Mouse (Mus musculus) hematopoietic stem cell, adult 5-6 weeks (primary cell): ENCODE results near the gene Btbd10. TPM values are rescaled to one million over a fixed set of nuclear protein-coding genes. Genes with fewer than 3 reads are reported as not detected.

ENCODE experiments used
- ATAC-seq, 2 experiments: fragments of 125-278 bp in 1 of 2; replicated peaks in 1 of 2; 2 replicates each; pipeline ENCODE4 v1.8.0; 2016 to 2017; ENCODE audit warnings: inconsistent platforms in 2 of 2, mild to moderate bottlenecking in 2 of 2, moderate number of reproducible peaks in 2 of 2, low read depth in 1 of 2, moderate TSS enrichment in 1 of 2; ENCODE audit not compliant: low FRiP score in 2 of 2, poor library complexity in 2 of 2, severe bottlenecking in 2 of 2, insufficient read depth in 1 of 2, low TSS enrichment in 1 of 2
- total RNA-seq: library from RNA; stranded (forward); fragments of 172-1452, 232-1000 nt; gene quantifications from 2 replicates; pipeline ENCODE4 v1.2.3, GENCODE M21; 2017

Gene Btbd10
- total RNA-seq, 1 experiment from 2014 or later: 31.7 TPM

GRCm38 (mm10) chr7:113311784-113312183 is 57.4 kb downstream of the Btbd10 start:
- peak; percentile 62; a peak in 2 of 4 replicates for ATAC-seq

DNA sequence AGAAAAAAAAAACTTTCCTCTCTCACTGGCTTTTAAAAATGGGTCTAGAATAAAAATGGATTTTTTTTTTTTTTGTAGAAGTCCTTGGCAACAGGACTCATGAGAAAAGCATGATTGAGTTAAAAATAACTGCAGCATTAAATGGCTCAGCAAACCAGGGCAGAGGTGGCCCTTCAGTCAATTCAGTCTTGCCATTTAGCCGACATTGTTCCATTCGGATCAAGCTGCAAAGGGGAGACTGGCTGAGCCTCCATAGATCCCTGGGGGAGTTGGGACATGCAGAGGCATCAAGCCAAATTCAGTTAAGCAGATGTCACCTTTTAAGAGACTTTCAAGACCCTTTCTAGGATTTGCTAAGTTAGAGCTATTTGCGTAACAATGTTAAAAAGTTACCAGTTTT is 59.1 kb downstream of the Btbd10 start:
- ATAC-seq: no peak

DNA sequence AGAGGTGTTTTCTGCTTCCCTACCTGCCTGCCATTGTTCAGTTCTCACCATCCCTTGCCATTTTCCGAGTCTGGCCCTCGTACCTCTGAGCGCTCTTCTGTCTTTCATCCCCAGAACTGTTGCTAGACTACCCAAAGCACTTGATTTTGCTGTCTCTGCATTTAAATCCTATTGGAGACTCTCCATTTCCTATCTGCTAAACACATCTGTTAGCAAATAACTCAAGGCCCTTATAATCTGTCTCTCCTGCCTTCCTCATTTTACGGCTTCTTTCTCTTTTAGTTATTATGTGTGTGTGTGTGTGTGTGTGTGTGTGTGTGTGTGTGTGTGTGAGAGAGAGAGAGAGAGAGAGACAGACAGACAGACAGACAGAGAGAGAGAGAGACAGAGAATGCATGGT is 71.4 kb downstream of the Btbd10 start:
- no peak for ATAC-seq

GRCm38 (mm10) chr7:113295077-113295890 is 73.9 kb downstream of the Btbd10 start:
- peak; percentile 73 to 78 for ATAC-seq

DNA sequence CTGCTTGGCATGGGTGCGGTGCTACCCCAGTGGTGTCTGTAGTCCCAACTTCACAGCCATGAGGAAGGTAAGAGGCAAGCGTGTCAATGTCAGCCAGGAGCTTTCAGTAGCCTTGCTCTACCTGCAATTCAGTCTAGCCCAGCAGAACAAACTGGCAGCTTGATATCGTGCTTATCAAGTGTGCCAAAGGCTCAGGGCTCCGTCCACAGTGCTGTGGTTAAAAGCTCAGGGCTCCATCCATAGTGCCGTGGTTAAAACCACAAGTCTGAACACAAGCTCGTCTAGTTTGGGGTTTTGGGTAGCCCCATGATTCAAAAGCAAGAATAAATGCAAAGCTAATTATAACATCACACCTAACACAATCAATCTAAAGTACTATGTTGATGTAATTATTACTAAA is 74.6 kb downstream of the Btbd10 start:
- ATAC-seq: peak; percentile 55 to 65

- ATAC-seq: no peak
Observed at GRCm38 (mm10) chr7:113292193-113292592, 77.0 kb downstream of the Btbd10 start.

- no peak for ATAC-seq
Observed at GRCm38 (mm10) chr7:113291741-113292140, 77.5 kb downstream of the Btbd10 start.

DNA sequence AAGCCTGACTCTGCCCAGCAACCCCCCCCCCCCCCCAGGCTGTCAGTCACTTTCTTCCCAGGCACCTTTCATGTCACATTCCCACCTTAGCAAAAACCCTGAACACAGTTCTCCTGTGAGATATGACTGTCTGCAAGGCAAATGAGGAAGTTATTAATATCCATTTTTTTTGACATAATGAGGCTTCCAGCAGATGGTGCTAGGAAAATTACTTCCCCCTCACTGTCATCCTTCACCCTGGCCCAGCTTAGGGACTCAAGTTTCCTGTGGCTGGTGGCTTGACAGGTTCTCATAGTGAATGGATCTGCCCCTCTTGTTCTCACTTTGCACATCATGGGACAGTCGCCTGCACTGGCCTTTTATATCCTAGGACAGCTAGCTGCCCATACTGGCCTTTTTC is 80.0 kb downstream of the Btbd10 start:
- peak in 1 of 2 experiments; percentile 63; a peak in 3 of 4 replicates for ATAC-seq

DNA sequence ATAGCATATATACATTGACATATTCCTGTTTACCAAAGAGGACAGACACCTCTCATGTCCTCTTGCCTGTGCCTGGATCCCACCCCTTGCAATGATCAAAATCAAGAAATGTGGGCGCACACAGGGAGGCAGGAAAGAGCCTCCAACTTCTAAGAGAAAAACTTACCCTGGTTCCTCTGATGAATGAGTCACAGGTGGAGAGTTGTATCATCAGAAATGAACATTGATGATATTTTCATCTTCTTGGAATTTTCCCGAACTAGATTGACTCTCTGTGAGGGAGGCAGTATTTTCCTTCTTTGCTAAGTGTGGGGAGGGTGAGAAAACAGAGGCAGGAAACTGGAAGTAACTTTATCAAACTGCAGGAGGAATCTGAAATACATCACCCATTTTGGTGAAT is 83.8 kb downstream of the Btbd10 start:
- ATAC-seq: no peak

GRCm38 (mm10) chr7:113279246-113279645 is 89.9 kb downstream of the Btbd10 start:
- ATAC-seq: no peak

GRCm38 (mm10) chr7:113278493-113278892 is 90.7 kb downstream of the Btbd10 start:
- ATAC-seq: no peak

DNA sequence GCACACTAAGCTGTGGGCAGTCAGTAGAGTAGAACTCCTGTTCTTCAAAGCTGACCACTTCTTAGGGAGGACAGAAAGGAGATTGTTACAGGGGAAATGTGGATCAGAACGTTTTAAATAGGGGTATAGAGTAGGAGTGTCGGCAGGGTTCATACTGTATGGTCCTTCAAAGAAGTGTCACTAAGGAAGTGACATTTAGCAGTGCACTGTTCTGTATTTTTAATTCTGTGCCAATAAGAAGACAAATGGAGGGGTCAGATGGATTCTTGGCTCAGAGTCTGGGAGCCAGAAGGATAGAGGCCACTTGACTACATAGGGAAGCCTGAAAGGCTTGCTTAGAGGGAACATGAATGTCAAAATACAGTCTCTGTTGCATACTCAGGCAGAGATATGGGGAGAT is 91.9 kb downstream of the Btbd10 start:
- ATAC-seq: no peak

GRCm38 (mm10) chr7:113272338-113272997 is 96.7 kb downstream of the Btbd10 start:
- no peak for ATAC-seq

DNA sequence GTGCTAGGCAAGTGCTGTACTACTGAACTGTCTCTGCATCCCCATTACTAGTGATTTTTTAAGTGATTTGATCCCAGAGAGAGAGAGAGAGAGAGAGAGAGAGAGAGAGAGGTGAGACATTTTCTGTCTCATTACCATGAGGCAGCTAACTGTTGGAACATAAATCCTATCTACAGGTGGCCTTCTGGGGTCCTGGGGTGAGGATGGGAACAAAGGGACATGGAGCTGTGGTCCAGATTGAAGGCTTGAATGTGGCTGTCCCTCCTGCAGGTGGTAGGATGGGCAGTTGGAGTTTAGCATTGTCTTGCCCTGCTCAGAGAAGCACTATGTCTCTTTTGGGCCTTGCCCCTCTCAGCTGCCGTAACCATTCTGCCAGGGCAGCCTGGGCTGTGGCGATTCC is 98.2 kb downstream of the Btbd10 start:
- no peak for ATAC-seq

DNA sequence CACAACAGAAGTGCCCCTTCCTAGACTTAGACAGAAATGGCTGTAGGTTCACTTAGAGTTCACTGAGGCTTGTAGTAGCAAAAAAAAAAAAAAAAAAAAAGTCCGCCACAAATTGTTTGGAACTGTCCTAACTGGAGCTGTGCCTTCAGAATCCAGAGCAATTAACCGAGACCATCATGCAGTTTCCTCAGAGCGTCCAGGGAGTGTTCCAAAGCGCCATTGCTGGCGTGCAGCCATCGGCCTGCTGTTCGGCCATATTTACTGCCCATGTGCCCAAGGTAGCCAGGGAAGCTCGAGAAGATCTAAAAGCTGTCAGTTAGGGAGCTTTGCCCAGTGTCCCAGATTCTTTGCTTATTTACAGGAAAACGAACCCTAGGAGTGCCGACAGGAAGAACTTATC is 98.6 kb downstream of the Btbd10 start:
- ATAC-seq: no peak

GRCm38 (mm10) chr7:113269921-113270320 is 99.3 kb downstream of the Btbd10 start:
- ATAC-seq: no peak

- ATAC-seq: 0 out of 4 replicates have a peak, but pooled peaks of 1 of the 2 experiments have one; percentile 43
Observed at GRCm38 (mm10) chr7:113269081-113269480, 100.1 kb downstream of the Btbd10 start.

- peak; percentile 43 to 75; a peak in 2 of 4 replicates for ATAC-seq
Observed at GRCm38 (mm10) chr7:113268287-113268686, 100.9 kb downstream of the Btbd10 start.
